In the genomic region with DNA sequence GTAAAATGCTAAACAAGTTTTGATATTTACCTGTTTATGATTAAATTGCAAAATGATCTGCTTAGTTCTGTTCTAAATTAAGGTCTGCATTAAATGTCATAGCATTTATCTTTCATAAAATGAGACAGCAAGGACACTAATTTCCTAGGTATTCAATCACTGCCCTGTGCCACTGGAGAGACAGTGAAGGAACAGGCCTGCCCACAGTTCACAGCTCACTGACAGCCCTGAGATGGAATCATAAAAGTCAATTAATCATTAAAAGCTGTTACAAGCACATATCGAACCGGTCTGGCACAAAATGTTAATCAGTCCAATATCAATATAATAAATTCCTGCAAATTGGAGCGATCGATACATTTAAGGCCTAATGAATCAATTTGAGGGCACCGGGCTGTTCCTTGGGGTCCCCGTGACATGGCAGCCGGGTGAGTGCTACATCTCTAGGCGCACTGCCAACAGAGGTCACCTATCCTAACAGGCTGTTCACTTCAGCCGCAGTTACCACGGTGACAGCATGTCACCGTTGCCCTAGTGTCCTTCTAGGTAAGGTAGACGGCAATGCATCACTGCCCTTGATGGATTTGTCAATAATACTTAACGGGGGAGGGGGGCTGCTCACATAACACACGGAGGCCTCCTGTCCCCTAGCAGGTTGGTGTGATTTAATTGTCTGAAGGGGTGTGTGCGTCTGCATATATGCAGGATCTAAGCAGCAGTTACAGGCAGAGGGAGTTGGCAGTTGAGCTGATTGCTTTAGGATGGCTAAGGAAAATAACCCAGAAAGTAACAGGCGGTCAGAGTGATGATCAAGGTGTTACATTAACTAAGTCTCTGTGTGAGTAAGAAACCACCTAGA, we compare ENCODE assay signal across 15 mouse cellular contexts. TPM values are rescaled to one million over a fixed set of nuclear protein-coding genes. Genes with fewer than 3 reads are reported as not detected.
DNase-seq lines count a peak whose midpoint lies in the region; ATAC-seq and TF ChIP-seq lines count a peak whose summit lies in the region.
"Had no signal": no experiment of that assay in that cellular context is flagged by ENCODE, and none has a peak within 500 bp of the region (broad histone marks: within the 10 kb centered on the region; RNA-seq: fewer than 3 reads in every experiment).

No protein-coding gene starts in this region.

- H3K27me3 ChIP-seq in forebrain, embryonic 12.5 days, result no peaks in the 10 kb centered on the region
- no peaks in the 10 kb centered on the region for H3K27me3 ChIP-seq in forebrain, embryonic 16.5 days (replicated peaks; ENCODE audit: control insufficient read depth, insufficient read depth, low read length)
- no peaks in the 10 kb centered on the region for H3K27me3 ChIP-seq in hindbrain, postnatal 0 days (ENCODE audit: insufficient read depth, low read length)
- no peaks in the 10 kb centered on the region for H3K27me3 ChIP-seq in kidney, postnatal 0 days (ENCODE audit: insufficient read depth, low read length)
- no peaks in the 10 kb centered on the region for H3K27me3 ChIP-seq in midbrain, embryonic 16.5 days (ENCODE audit: control insufficient read depth, insufficient read depth, low read depth, low read length)
- H3K27me3 ChIP-seq in limb, embryonic 10.5 days (ENCODE audit: low read depth, poor library complexity, severe bottlenecking), result no peaks in the 10 kb centered on the region
- H3K27me3 ChIP-seq: embryonic facial prominence, embryonic 12.5 days; forebrain, embryonic 13.5 days; limb, embryonic 13.5 days had no signal

- WGBS in forebrain, embryonic 12.5 days, result 75% methylated on average over 16 of the region's 16 CpGs
- WGBS in forebrain, embryonic 16.5 days, result 74% methylated on average over 16 of the region's 16 CpGs
- WGBS in hindbrain, postnatal 0 days, result 50% methylated on average over 16 of the region's 16 CpGs
- WGBS in kidney, postnatal 0 days, result 33% methylated on average over 16 of the region's 16 CpGs
- 60% methylated on average over 16 of the region's 16 CpGs for WGBS in midbrain, embryonic 16.5 days
- WGBS in limb, embryonic 10.5 days, result 76% methylated on average over 16 of the region's 16 CpGs

- no peak overlapping the region for H3K27ac ChIP-seq in forebrain, embryonic 12.5 days
- no peak overlapping the region for H3K27ac ChIP-seq in forebrain, embryonic 16.5 days (ENCODE audit: low read length)
- no peak overlapping the region for H3K27ac ChIP-seq in hindbrain, postnatal 0 days
- peak overlapping the region; percentile 71 for H3K27ac ChIP-seq in kidney, postnatal 0 days
- no peak overlapping the region for H3K27ac ChIP-seq in midbrain, embryonic 16.5 days (ENCODE audit: low read length)
- no peak overlapping the region for H3K27ac ChIP-seq in limb, embryonic 10.5 days
- H3K27ac ChIP-seq: embryonic facial prominence, embryonic 12.5 days; forebrain, embryonic 13.5 days; limb, embryonic 13.5 days; stomach, postnatal 0 days had no signal

- no peak overlapping the region for H3K9ac ChIP-seq in forebrain, embryonic 12.5 days
- no peak overlapping the region for H3K9ac ChIP-seq in forebrain, embryonic 16.5 days (replicated peaks; ENCODE audit: low read depth, low read length)
- no peak overlapping the region for H3K9ac ChIP-seq in hindbrain, postnatal 0 days (replicated peaks; ENCODE audit: low read length)
- no peak overlapping the region for H3K9ac ChIP-seq in kidney, postnatal 0 days (ENCODE audit: low read depth, low read length)
- H3K9ac ChIP-seq in midbrain, embryonic 16.5 days (ENCODE audit: low read depth, low read length), result no peak overlapping the region
- H3K9ac ChIP-seq: embryonic facial prominence, embryonic 12.5 days; forebrain, embryonic 13.5 days; limb, embryonic 13.5 days had no signal

- peaks cover 10% of the 10 kb centered on the region; the same call in 1 of the 2 replicates for H3K4me1 ChIP-seq in forebrain, embryonic 12.5 days
- peaks cover 5% of the 10 kb centered on the region for H3K4me1 ChIP-seq in forebrain, embryonic 16.5 days (replicated peaks; ENCODE audit: control insufficient read depth, insufficient read depth, low read length)
- H3K4me1 ChIP-seq in hindbrain, postnatal 0 days (ENCODE audit: insufficient read depth, low read length), result no peaks in the 10 kb centered on the region
- no peaks in the 10 kb centered on the region for H3K4me1 ChIP-seq in kidney, postnatal 0 days (replicated peaks; ENCODE audit: insufficient read depth, low read length)
- peaks cover 6% of the 10 kb centered on the region for H3K4me1 ChIP-seq in midbrain, embryonic 16.5 days (ENCODE audit: control insufficient read depth, insufficient read depth, low read length)
- H3K4me1 ChIP-seq in limb, embryonic 10.5 days, result 0 out of 2 replicates have a peak, but pooled peaks cover 4% of the 10 kb centered on the region
- H3K4me1 ChIP-seq: embryonic facial prominence, embryonic 12.5 days had no signal

- H3K4me3 ChIP-seq in forebrain, embryonic 12.5 days (replicated peaks), result no peak overlapping the region
- H3K4me3 ChIP-seq in forebrain, embryonic 16.5 days (replicated peaks; ENCODE audit: low read length), result no peak overlapping the region
- no peak overlapping the region for H3K4me3 ChIP-seq in hindbrain, postnatal 0 days (ENCODE audit: low read length)
- H3K4me3 ChIP-seq in kidney, postnatal 0 days (replicated peaks; ENCODE audit: low read depth, low read length), result no peak overlapping the region
- H3K4me3 ChIP-seq in midbrain, embryonic 16.5 days (ENCODE audit: low read depth, low read length), result no peak overlapping the region
- no peak overlapping the region for H3K4me3 ChIP-seq in limb, embryonic 10.5 days
- H3K4me3 ChIP-seq: embryonic facial prominence, embryonic 12.5 days; forebrain, embryonic 13.5 days; limb, embryonic 13.5 days had no signal

- ATAC-seq in forebrain, embryonic 12.5 days (ENCODE audit: low FRiP score), result peak; percentile 65
- no peak for ATAC-seq in forebrain, embryonic 16.5 days
- ATAC-seq in hindbrain, postnatal 0 days, result peak; percentile 73
- peak; percentile 88 for ATAC-seq in kidney, postnatal 0 days (replicated peaks; ENCODE audit: low FRiP score, low read depth)
- ATAC-seq in midbrain, embryonic 16.5 days, result peak; percentile 63
- ATAC-seq: forebrain, embryonic 13.5 days had no signal

- no peaks in the 10 kb centered on the region for H3K9me3 ChIP-seq in forebrain, embryonic 12.5 days
- H3K9me3 ChIP-seq in forebrain, embryonic 16.5 days (ENCODE audit: control insufficient read depth, low read length), result no peaks in the 10 kb centered on the region
- H3K9me3 ChIP-seq in hindbrain, postnatal 0 days (ENCODE audit: low read length), result no peaks in the 10 kb centered on the region
- no peaks in the 10 kb centered on the region for H3K9me3 ChIP-seq in kidney, postnatal 0 days (replicated peaks; ENCODE audit: low read length)
- no peaks in the 10 kb centered on the region for H3K9me3 ChIP-seq in midbrain, embryonic 16.5 days (replicated peaks; ENCODE audit: control insufficient read depth, low read length, poor library complexity, severe bottlenecking)
- H3K9me3 ChIP-seq in limb, embryonic 10.5 days (replicated peaks), result no peaks in the 10 kb centered on the region
- H3K9me3 ChIP-seq: forebrain, embryonic 13.5 days had no signal

- no peak for TF ChIP-seq CTCF in hindbrain, postnatal 0 days (IDR thresholded peaks at IDR 0.05; ENCODE audit: low read depth)
- TF ChIP-seq CTCF in kidney, postnatal 0 days (IDR thresholded peaks at IDR 0.05; ENCODE audit: low read depth), result no peak; the same call in 1 of the 2 replicates

- DNase-seq in hindbrain, postnatal 0 days (ENCODE audit: low spot score), result peak; percentile 51
- DNase-seq in kidney, postnatal 0 days (ENCODE audit: low spot score), result peak; percentile 57
- DNase-seq in right cerebral cortex, adult 2 months (ENCODE audit: low spot score in 2 of 2), result no peak
- DNase-seq in limb, embryonic 10.5 days (ENCODE audit: low spot score), result no peak
- DNase-seq in frontal cortex, adult 2 months (ENCODE audit: extremely low spot score in 1 of 2, low spot score in 1 of 2), result no peak
- DNase-seq: heart, postnatal 10 days; layer of hippocampus, adult 9-11 months; lung, postnatal 14 days had no signal

- H3K36me3 ChIP-seq in forebrain, embryonic 12.5 days (replicated peaks), result no peaks in the 10 kb centered on the region
- no peaks in the 10 kb centered on the region for H3K36me3 ChIP-seq in forebrain, embryonic 16.5 days (ENCODE audit: control insufficient read depth, insufficient read depth)
- H3K36me3 ChIP-seq in hindbrain, postnatal 0 days (ENCODE audit: insufficient read depth, low read length), result no peaks in the 10 kb centered on the region
- H3K36me3 ChIP-seq in kidney, postnatal 0 days (ENCODE audit: insufficient read depth, low read length), result no peaks in the 10 kb centered on the region
- H3K36me3 ChIP-seq in midbrain, embryonic 16.5 days (ENCODE audit: control insufficient read depth, insufficient read depth, low read length), result no peaks in the 10 kb centered on the region
- no peaks in the 10 kb centered on the region for H3K36me3 ChIP-seq in limb, embryonic 10.5 days
- H3K36me3 ChIP-seq: embryonic facial prominence, embryonic 12.5 days; limb, embryonic 13.5 days had no signal

- no peak overlapping the region for H3K4me2 ChIP-seq in forebrain, embryonic 12.5 days
- no peak overlapping the region for H3K4me2 ChIP-seq in forebrain, embryonic 16.5 days (ENCODE audit: low read length)
- no peak overlapping the region for H3K4me2 ChIP-seq in hindbrain, postnatal 0 days (ENCODE audit: low read depth, low read length)
- peak overlapping the region; percentile 21 for H3K4me2 ChIP-seq in kidney, postnatal 0 days (ENCODE audit: low read length)
- H3K4me2 ChIP-seq in midbrain, embryonic 16.5 days (ENCODE audit: low read length), result no peak overlapping the region
- H3K4me2 ChIP-seq: embryonic facial prominence, embryonic 12.5 days; forebrain, embryonic 13.5 days; limb, embryonic 13.5 days had no signal

RNA-seq across cellular contexts. Expression of a gene that starts 46.0 kb away (rescaled TPM):
- 38.2 and 46.0 TPM in 2 replicates for polyA plus RNA-seq in forebrain, embryonic 12.5 days (2016; fragmentation: Nextera tagmentation; extraction: Ambion mirVana)
- 41.0 and 56.6 TPM in 2 replicates for polyA plus RNA-seq in forebrain, embryonic 16.5 days (2015; fragmentation: Nextera tagmentation; extraction: Ambion mirVana)
- total RNA-seq in hindbrain, postnatal 0 days (2014; rRNA removed), result 30.7 and 37.3 TPM in 2 replicates
- 10.3 and 10.6 TPM in 2 replicates for polyA plus RNA-seq in hindbrain, postnatal 0 days (2015; fragmentation: Nextera tagmentation; extraction: Ambion mirVana)
- polyA plus RNA-seq in kidney, postnatal 0 days (2015; fragmentation: Nextera tagmentation; extraction: Ambion mirVana), result 12.4 and 13.2 TPM in 2 replicates
- polyA plus RNA-seq in midbrain, embryonic 16.5 days (2015; fragmentation: Nextera tagmentation; extraction: Ambion mirVana), result 14.3 and 14.9 TPM in 2 replicates
- polyA plus RNA-seq in limb, embryonic 10.5 days (2016; fragmentation: Nextera tagmentation; extraction: Ambion mirVana), result 0.11 TPM in 1 of 2 replicates, not detected in the other
- 29.7 and 31.7 TPM in 2 replicates for polyA plus RNA-seq in frontal cortex, adult 2 months (2012; rRNA removed)
- total RNA-seq: heart, postnatal 10 days had no signal
- polyA plus RNA-seq: stomach, postnatal 0 days had no signal

Comparison
In these comparisons a context has a peak if more than half of its experiments do, and no peak if none do; other contexts are left out.
1. DNase-seq: peak in hindbrain, postnatal 0 days (single experiment) and kidney, postnatal 0 days (single experiment); none in right cerebral cortex, adult 2 months (0 of 2), limb, embryonic 10.5 days (single experiment) and frontal cortex, adult 2 months (0 of 2).
2. RNA of a gene that starts 46.0 kb away (polyA plus RNA-seq): 41.0 to 56.6 TPM in forebrain, embryonic 16.5 days, 38.2 to 46.0 TPM in forebrain, embryonic 12.5 days, 29.7 to 31.7 TPM in frontal cortex, adult 2 months, 14.3 to 14.9 TPM in midbrain, embryonic 16.5 days, 12.4 to 13.2 TPM in kidney, postnatal 0 days and 10.3 to 10.6 TPM in hindbrain, postnatal 0 days; 0.11 TPM in limb, embryonic 10.5 days; every median in the first group is over 10 times any median in the second.